Mouse (Mus musculus) lung, postnatal 25 days (tissue): ENCODE measurements around the gene B9d1.

Experiments used
- DNase-seq: peaks from one replicate; pipeline ENCODE4 v3.0.0; 2022; ENCODE audit warnings: low spot score

The B9d1 gene

DNA sequence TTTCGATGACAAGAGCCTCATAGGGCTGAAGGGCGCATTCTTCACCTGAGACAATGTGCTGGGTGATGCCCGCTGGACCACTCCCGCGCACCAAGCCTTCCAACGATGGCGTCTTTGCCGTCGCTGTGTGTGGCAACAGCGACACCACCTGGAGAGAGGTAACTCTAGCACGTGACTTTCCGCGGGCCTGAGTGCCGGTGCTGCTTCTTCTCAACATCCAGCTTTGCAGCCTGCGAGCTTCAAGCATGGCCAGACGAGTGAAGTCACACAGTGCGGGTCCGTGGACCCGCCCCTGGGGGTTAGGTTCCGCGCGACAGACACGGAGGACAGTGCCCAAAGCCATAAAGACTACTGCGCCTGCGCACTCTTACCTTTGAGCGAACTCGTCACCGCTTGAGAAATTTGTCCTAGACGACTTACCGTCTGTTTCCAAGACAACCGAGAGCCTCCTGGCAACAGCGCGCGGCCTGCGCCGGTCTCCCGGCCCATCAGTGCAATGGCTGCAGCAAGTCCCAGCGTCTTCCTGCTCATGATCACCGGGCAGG is at the start of gene B9d1:
B9d1 (plus strand) TSS at position 432 of the 545 bp plus-strand sequence.
- DNase-seq: peak; percentile 96

DNA sequence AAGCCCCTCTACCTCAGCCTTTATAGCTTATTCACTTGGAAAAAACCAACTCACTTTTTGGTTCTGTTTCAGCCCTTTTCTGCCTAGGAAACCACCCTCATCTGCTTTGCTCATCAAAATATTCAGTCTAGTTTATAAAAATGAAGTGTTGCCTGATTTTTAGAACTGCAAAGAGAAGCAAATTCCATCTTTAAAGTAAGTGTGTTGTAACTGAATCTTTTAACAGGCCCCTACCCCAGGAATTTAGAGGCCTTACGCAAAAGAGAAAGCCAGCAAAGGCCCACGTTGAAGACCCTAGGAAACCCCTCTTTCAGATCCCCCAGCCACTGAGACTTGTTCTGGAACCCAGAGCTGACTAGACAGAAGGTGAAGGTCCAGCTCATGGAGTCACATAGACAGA is 40.9 kb upstream of the B9d1 start:
- DNase-seq: no peak

DNA sequence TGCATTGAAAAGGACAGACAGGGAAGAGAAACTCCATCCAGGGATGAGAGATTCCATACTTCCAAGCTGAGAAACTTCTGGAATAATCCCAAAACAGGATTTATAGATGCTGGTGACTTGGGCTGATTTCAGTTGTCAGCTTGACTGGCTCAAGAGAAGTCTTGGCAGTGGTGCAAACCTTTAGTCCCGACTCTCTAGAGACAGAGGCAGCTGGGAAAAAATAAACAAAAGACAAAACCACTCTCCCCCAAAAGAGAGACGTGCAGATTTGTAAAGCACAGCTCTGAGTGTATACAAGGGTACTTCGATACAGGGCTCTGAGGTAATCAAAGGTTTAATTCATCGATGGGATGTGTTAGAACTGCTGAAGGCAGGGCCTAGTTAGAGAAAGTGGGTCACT is 39.5 kb upstream of the B9d1 start:
- DNase-seq: no peak

DNA sequence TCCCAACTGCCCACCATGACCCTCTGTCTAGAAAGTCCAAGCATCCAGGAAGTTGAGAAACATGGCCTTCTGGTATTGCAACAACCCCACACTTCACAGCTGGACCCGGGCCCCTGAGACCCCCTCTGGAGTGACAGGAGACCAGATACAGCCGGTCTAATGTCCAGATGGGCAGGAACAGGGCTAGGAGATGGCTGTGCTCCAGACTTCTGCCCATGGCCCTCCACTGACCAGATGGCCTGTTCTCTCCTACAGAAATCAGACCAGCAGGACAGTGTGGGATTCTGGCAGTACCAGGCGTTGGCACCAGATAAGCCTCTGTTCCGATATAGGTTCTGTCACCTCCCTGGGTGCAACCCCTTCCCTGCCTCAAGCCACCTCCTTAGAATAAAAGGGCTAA is 36.4 kb upstream of the B9d1 start:
- DNase-seq: no peak

DNA sequence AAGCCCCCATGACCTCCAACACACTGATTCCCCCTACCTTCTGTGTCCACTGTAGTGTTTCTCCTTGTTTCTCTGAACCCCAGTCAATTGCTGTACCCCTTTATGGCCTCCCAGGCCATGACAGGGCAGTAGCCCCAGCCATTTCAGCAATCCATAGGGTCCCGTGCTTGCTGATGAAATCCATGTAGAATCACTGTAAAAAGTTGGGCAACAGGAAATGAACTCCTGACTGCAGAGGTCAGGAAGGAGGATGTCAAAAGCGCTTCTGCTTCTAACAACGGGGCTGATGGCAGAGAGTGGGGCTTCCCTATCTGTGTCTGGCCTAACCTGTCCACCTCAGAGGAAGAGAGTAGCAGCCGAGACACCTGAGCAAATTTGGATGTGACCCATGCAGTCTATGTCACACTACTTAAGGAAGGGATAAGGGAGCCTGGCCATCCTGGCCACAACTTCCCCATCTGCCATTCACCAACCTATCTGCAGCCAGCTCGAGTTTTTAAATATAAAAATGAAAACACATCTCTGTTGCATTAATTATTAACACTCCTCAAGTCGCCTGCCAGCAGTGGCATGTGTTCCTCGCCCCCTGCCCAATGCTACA is 35.5 kb upstream of the B9d1 start:
- DNase-seq: no peak

DNA sequence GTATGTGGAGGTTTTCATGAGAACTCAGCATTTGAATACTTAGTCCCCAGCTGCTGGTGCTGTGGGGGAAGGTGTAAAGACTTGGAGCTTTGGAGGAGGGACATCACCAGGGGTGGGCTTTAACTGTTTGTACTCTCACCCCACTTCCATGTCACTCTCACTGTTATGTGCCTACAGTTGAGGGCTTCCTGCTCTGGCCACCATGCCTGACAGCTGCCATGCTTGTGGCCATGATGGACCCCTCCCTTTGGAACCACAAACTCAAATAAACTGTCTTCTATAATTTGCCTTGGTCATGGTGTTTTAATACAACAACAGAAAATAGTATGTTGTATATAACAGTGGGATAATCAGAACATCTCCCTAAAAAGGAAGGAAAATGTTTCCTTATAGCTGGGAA is 34.1 kb upstream of the B9d1 start:
- no peak for DNase-seq

DNA sequence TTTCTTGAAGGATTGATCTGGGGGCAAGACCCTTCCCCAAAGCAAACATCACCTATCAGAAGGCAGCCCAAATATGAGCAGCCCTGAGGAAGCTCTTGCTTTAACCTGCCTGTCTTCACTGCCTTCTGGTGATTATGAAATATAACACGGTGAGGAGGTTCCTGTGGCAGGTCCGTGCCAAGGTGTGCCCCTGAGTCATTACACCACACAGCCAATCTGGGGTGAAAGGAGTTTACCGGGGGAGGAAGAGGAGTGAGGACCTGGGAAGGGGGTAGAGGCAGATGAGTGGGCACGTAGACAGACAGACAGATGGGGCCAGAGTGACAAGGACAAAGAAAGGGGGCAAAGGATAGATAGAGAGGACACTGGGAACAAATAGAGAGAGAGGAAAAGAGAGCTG is 31.3 kb upstream of the B9d1 start:
- no peak for DNase-seq

DNA sequence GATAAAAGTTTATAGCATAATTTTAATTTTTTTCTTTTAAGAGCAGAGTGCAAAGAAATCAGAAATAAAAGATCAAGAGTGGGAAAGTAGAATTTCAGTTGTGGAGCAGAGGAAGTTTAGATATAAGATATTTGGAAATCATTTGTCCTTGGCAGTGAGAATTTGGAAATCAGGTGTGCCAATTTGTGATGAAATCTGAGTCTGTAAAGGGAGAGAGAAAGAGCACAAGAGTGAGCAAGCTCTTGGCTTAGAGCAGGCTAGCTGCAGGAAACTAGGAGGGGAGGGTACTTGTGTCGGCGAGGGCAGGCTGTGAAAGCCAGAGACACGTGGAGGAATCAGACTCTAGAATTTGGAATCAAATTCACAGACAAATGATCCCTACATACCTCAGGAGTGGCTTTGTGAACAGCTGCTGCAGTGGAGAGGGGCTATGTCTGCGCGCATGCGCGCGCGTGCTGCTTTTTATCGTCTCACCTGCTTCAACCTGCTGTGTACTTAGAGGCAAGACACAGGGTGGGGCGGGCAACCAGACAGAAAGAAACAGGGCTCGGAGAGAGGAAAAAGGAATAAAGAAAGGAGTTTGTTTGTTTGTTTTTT is 28.1 kb upstream of the B9d1 start:
- DNase-seq: peak; percentile 37

DNA sequence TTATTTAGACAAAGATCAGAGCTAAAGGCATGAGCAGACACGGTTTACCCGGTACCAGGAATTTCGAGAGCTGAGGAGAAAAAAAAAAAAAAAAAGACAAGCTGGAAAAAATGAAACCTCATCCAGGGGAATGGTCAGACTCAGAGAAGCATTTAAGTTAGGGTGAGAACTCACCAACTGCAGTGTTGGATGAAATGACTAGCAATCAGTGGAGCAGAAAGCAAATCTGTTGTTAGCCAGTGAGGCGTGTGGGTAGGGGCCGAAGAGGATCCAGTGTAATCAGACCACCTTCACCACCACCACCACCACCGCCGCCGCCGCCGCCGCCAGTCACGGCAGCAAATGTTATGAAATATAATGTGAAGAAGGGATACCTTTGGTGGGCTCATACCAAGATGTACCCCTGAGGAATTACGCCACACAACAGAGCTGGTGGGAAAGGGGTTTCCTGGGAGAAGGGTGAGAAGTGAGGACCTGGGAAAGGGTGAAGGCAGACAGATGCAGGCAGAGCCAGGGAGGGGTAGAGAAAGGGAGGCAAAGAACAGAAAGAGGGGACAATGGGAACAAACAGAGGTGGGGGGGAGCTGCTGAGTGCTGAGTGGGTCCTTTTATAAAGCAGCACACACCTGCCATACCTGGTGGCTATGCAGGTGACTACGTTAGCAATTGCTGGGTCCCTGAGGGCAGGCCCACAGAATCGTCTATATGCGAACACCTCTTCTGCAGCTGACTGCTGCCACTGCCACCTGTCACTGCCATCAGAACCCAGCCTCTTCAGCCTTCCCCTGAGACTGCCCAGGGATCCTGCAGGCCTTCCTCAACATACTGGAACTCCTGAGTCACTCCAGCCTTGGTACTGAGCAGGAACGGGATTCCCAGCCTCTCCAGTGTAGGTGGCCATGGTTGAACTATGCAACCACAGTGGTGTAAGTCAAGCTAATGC is 27.1 kb upstream of the B9d1 start:
- DNase-seq: no peak

DNA sequence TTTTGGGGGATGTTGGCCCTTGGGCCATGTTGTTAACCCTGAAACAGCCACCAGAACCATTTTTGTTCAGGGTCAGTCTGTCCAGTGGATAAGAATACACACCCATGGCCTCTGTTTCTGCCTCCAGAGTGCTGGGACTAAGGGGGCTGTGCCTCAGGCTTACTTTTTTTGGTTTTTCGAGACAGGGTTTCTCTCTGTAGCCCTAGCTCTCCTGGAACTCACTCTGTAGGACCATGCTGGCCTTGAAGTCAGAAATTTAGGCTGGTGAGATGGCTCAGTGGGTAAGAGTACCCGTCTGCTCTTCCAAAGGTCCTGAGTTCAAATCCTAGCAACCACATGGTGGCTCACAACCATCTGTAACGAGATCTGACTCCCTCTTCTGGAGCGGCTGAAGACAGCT is 26.2 kb upstream of the B9d1 start:
- DNase-seq: no peak

DNA sequence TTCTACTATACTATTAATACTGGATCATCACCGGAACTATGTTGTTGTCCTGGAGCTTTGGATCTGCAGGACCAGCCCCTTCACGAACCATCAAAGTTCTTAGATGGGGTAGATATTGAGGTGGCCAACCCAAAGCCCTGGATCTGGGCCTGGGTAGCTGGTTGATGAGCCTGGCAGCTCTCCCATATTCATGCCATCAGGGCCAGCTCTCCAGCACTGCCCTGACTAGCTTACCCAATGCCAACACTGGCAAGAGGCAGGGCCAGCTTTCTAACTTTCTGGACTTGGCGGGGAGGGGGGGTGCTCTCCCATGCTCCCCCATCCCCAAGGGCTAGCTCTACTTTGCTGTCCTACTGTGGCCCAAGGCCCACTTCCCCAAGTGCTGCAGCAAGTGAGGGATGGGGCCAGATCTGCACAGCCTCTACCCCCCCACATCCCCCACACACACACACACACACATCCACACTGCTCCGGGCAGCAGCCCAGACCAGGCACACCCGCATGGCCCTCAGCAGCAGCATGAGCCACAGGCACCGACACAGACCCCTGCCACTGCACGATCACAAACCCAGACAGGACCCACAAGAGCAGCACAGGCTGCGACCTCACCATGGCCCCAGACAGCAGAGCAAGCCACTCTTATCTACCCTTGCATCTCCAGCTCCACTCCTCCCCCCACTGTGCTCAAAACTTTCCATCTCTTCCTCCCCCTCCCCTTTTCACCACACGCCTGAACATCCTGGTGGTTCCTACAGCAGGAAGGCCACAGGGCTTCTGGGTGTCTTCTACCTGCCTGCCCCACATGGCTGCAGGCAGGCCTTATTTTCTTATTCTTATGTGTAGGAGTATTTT is 23.5 kb upstream of the B9d1 start:
- DNase-seq: no peak

DNA sequence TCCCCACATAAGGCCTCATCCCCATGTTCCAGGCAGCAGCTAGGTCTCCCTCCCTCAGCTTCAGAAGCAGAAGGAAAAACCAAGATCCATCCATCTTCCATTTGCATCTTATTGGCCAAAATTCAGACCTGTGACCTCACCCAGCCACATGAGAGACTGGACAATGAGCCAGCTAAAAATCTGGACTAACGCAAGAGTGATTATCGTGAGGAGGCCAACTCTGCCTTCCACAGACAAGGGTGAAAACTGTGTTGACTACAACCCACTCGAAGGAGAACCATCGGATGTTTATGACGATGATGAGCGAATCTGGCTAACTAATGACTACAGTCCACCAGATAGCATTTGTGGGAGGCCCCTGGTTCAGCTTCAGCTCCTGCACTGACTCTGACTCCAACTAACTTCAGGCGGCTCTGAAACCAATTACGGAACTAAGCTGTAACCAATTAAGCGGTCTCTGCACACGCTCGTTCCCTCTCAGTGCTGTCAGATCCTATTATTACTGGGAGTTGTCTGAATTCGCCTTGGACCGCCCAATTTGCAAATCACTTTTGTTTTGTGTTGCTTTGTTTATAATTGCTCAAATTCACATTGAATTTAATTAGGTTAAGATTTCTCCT is 21.6 kb upstream of the B9d1 start:
- no peak for DNase-seq

DNA sequence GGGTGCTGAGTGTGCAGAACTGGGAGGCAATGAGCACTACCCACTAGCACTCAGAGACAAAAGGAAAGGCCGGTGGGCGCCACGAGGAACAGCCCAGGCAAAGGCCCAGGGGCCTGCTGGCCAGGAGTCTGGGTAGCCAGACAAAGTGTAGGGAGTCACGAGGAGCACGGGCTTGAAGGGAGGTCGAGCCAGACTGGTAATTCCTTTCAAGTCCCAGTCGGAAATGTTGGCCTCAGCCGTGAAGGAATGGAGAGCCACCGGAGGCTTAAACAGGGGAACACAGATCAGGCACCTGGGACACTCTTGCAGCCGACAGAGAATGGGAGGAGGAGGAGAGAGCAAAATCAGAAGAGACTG is 20.7 kb upstream of the B9d1 start:
- no peak for DNase-seq

DNA sequence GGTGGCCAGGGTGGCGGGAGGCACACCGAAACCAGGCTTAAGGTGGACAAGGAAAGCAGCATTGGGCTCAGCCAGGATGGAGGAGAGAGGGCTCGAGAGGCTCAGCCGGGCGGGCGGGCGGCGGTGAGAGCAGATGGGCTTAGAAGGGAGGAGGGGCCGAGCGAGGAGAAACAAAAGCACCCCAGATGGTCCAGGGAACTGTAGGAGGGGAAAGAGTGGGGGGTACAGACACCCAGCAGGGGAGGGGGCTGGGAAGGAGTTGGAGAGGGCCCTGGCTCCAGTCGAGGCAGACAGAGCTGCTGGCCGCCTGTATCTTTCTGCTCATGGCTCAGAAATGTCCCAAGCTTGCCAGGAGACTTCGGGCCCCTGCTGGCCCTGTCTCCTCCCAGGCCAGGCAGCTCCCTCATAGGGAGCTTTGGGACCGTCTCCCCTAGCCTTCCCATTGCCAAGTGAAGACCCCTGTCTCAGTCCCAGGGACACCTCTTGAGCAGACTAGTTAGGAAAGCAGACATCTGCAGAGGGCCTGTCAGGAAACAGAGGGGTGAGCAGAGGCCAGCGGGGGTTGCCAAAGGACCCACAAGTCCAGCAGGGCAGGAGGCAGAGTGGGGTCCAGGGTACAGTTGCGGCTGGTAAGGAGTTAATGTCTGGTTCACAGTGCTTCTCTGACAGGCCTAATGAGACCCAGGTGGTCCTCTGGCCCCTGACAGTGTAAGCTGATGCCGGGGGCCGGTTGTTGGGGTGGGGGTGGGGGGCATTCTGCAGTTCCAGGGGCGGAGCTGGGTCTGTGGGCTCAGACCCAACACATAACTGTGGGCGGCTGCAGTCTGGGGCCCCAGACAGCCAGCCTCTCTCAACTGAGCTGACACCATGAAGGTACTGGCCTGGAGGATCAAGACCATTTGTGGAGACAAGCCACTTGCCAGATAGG is 20.1 kb upstream of the B9d1 start, which contains the start of gene Mfap4:
Mfap4 (plus strand) TSS at position 819 of the 928 bp plus-strand sequence.
- DNase-seq: no peak

DNA sequence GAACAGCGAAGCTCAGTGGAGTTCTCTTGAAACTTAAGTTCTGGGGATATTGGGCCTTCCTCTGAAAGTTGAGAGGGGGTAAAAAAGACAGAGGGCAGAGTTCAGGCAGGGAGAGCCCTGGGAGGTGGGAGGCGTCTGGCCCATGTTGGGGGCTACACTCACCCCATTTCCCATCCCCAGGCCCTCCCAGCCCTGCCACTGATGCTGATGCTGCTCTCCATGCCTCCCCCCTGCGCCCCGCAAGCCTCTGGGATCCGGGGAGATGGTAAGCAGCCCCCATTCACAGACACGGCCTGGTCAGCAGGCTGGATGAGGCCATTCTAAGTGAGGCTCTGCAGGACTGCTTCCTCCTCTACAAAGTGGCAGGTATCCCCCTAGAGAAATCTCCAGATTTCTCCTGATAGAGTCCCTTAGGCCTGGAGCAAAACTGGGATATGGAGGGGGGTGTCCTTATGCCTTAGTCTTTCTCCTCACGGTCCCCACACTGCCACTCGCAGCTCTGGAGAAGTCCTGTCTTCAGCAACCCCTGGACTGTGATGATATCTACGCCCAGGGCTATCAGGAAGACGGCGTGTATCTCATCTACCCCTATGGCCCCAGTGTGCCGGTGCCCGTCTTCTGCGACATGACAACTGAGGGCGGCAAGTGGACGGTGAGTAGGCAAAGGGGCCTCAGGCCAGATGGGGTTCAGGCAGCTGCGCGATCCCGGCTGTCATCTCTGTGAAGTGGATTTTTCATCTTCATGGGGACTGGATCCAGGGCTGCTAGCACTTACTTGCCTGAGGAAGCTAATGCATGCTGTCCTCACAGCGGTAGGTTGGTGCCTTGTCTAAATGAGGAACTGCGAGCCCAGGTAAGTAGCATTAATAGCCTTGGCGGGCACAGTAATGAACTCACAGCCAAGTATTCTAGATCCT is 19.1 kb upstream of the B9d1 start:
- no peak for DNase-seq

DNA sequence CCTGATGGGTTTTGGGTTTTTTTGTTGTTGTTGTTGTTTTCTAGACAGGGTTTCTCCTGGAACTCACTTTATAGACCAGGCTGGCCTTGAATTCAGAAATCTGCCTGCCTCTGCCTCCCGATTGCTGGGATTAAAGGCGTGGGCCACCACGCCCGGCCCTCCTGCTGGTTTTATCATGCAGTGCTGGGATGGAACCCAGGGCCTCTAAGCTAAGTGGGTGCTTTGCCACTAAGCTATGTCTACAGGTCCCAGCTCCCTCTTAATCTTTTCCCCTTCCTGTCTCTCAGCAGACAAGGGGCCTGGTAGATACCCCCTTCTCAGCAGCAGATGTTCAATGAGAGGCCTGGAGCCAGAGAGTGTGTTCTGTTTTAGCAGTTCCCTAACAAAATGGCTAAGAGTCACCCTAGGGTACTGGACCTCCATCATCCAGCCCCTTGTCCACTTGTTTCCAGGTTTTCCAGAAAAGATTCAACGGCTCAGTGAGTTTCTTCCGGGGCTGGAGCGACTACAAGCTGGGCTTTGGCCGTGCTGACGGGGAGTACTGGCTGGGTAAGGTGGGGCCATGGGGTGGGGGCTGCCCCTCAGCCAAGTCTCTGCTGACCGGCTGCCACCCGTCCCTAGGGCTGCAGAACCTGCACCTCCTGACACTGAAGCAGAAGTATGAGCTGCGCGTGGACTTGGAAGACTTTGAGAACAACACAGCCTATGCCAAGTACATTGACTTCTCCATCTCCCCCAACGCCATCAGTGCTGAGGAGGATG is 18.3 kb upstream of the B9d1 start:
- no peak for DNase-seq

DNA sequence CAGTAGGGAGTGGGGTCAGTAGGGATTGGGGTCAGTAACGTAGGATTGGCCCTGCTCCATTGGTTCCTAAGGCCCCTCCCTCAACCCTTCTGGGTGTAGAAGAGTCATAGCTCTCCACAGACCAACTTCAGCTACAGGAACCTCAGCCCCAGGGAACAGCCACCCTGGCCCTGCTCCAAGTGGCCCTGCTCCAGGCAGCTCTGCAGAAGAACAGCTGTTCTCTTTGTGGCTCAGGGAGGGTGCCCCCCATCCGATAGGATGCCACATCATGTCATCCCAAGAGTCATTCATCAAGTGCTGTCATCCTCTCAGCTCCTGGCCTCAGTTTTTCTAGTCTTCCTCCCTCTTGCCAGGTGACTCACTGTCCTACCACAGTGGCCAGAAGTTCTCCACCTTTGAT is 17.5 kb upstream of the B9d1 start:
- peak; percentile 56 for DNase-seq

DNA sequence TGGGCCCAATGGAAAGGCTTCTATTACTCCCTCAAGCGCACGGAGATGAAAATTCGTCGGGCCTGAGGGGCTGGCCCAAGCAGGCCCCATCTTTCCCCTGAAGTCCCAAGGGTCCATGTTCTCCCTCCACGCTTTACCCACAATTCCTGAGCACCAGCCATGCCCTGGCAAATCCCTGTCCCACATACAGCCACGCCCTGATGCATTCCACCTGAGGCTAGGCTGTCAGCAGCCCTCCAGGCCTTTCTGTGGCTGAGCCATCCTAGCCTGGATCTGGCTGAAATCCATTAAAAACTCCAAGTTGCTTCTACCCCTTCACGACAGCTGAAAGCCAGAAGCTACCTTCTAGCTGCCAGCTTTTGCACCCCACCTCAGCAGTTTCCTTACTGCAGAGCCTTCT is 17.0 kb upstream of the B9d1 start:
- DNase-seq: no peak

DNA sequence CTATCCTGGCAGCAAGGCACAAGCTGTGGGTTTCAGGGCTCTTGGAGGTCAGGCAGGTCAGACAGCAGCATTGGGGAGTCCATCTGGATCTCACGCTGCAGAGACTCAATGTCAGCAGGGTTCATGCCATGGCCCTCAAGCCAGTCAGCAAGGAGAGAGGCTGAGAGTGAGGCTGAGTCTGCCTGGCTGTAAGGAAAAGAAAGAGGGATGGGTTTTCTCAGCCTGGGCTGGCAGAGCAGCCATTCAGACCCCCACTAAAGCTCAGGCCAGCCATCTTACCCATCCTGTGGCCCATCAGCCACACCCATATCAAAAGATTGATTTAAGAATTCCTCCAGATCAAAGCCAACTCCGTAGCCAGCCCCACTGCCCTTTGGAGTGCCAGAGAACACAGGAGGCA is 15.9 kb upstream of the B9d1 start:
- no peak for DNase-seq
